Mouse (Mus musculus): ENCODE data around the gene Abcc4. TPM values are rescaled to one million over a fixed set of nuclear protein-coding genes. Genes with fewer than 3 reads are reported as not detected.
A peak's percentile ranks its signal among the peaks of the same experiment; 100 is the strongest.

The Abcc4 gene
- total and polyA plus RNA-seq, 3 experiments = 10.4 to 28.7 (median 26.5) TPM

DNA sequence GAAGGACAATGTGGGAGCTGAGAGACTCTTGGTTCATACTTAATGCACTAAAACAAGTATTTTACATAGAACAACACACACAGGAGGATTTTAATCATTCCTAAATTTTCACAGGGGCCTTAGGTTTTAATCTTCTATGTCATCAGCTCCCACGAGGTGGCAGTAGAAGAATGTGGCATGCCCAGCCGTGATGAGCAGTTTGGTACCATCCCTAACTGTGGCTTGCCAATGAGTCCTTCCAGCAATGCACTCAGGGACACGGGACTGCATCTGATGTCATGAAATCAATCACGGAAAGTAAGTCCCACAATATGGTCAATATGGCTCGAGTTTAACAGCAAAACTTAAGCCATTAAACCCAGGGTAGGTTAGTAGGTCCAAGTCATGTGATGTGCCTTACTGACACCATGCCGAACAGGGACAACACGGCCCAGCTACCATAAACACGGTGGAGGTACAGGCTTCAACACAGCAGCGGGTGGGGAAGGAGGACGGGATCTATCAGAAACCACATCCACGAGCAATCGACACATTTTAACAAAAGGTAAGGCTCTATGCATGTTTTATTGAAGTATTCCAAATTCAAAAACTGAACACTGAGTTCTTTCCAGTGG, 89.2 kb downstream of the Abcc4 start:
- no peak overlapping the region for H3K27ac ChIP-seq (ENCODE audit: insufficient read depth, low read depth)
- H3K4me3 ChIP-seq (replicated peaks in 1 of 3; ENCODE audit: low read depth in 2 of 3, low read length in 2 of 3, poor library complexity in 1 of 3) = no peak overlapping the region
- H3K4me2 ChIP-seq (ENCODE audit: insufficient read depth, low read depth, poor library complexity, severe bottlenecking) = no peak overlapping the region
- no peak overlapping the region for H3K9ac ChIP-seq (ENCODE audit: insufficient read depth, low read depth)
- 0 out of 2 replicates have a peak, but pooled peaks have one; percentile 26 for TF ChIP-seq MEF2A (IDR thresholded peaks at IDR 0.05; ENCODE audit: borderline replicate concordance, low read depth, low read length)
- TF ChIP-seq CTCF (conservative IDR thresholded peaks at IDR 0.05 in 1 of 2, IDR thresholded peaks at IDR 0.05 in 1 of 2; ENCODE audit: low read depth in 2 of 2, low read length in 2 of 2) = peak; percentile 29 to 89; a peak in 3 of 4 replicates
- no peak for TF ChIP-seq USF1 (IDR thresholded peaks at IDR 0.05; ENCODE audit: low read depth, low read length)
- TF ChIP-seq MAX (IDR thresholded peaks at IDR 0.05; ENCODE audit: low read length) = peak; percentile 35; the same call in 1 of the 2 replicates
- TF ChIP-seq RAD21 (IDR thresholded peaks at IDR 0.05; ENCODE audit: low read depth, low read length) = peak; percentile 98
- no peak for TF ChIP-seq GABPA (IDR thresholded peaks at IDR 0.05; ENCODE audit: insufficient replicate concordance, low read depth, low read length)
- TF ChIP-seq SMC3 (IDR thresholded peaks at IDR 0.05; ENCODE audit: low read depth, low read length) = peak; percentile 98
- peak; percentile 90 for TF ChIP-seq ZC3H11A (IDR thresholded peaks at IDR 0.05; ENCODE audit: low read depth, low read length)
- in situ Hi-C loops (cut with MboI; ENCODE audit: low pct_ligation_motif_present, low pct_unique_long_range_greater_than_20kb, low sequenced_read_pairs) = loop anchor here (5.0 kb wide), 1 partner anchor 150 kb away; no protein-coding TSS in a partner anchor
- no peaks in the 10 kb centered on the region for H3K4me1 ChIP-seq (ENCODE audit: control insufficient read depth in 1 of 2, insufficient read depth in 2 of 2)
- dilution Hi-C loops (cut with MboI; ENCODE audit: extremely low pct_ligation_motif_present, extremely low pct_unique_long_range_greater_than_20kb, low sequenced_read_pairs) = no loop called here
- no peaks in the 10 kb centered on the region for H3K27me3 ChIP-seq (replicated peaks)
- peak; percentile 58 for DNase-seq (ENCODE audit: extremely low read depth)
- no peaks in the 10 kb centered on the region for H3K79me2 ChIP-seq (replicated peaks; ENCODE audit: control insufficient read depth, extremely low read depth, insufficient read depth, poor library complexity, severe bottlenecking)
- H3K36me3 ChIP-seq (replicated peaks in 1 of 2; ENCODE audit: control insufficient read depth in 1 of 2, insufficient read depth in 1 of 2, low read length in 1 of 2) = peaks cover 29 to 78% of the 10 kb centered on the region in 2 experiments
- H3K9me3 ChIP-seq (replicated peaks; ENCODE audit: low read length) = no peaks in the 10 kb centered on the region

DNA sequence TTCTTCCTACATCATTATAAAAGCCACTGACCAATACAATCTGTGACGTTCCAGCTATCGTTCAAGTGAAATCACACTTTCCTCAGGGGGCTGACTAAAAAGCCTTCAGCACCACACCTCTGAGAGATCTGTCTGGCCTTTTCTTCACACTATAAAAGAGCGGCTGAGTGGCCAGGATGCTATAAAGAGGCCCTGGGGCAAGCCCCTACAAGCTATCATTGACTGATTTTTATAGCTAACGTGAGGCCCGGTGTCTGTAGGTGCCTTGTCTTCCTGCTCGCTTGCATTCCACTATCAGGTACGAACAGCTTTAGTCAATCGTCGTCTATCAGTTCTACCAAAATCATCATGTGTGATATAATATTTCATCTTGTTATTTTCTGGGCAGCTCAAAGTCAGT, 92.3 kb downstream of the Abcc4 start:
- Histone ChIP-seq H3K4me3 (replicated peaks in 1 of 3; ENCODE audit: low read depth in 2 of 3, low read length in 2 of 3, poor library complexity in 1 of 3) (no peak overlapping the region), H3K27me3 (replicated peaks) (no peaks in the 10 kb centered on the region), H3K27ac (ENCODE audit: insufficient read depth, low read depth) (no peak overlapping the region), H3K4me1 (ENCODE audit: control insufficient read depth in 1 of 2, insufficient read depth in 2 of 2) (no peaks in the 10 kb centered on the region), H3K9me3 (replicated peaks; ENCODE audit: low read length) (no peaks in the 10 kb centered on the region), H3K36me3 (replicated peaks in 1 of 2; ENCODE audit: control insufficient read depth in 1 of 2, insufficient read depth in 1 of 2, low read length in 1 of 2) (peaks cover 43 to 86% of the 10 kb centered on the region in 2 experiments), H3K9ac (ENCODE audit: insufficient read depth, low read depth) (no peak overlapping the region), H3K79me2 (replicated peaks; ENCODE audit: control insufficient read depth, extremely low read depth, insufficient read depth, poor library complexity, severe bottlenecking) (no peaks in the 10 kb centered on the region), H3K4me2 (ENCODE audit: insufficient read depth, low read depth, poor library complexity, severe bottlenecking) (no peak overlapping the region)
- DNase-seq (ENCODE audit: extremely low read depth) = no peak
- no peak for TF ChIP-seq USF1 (IDR thresholded peaks at IDR 0.05; ENCODE audit: low read depth, low read length)
- no peak for TF ChIP-seq E2F4 (IDR thresholded peaks at IDR 0.05; ENCODE audit: insufficient replicate concordance, low read depth, low read length)
- no peak for TF ChIP-seq PAX5 (IDR thresholded peaks at IDR 0.05; ENCODE audit: low read length)
- no peak for TF ChIP-seq TBP (conservative IDR thresholded peaks at IDR 0.05; ENCODE audit: low read depth, low read length)
- TF ChIP-seq RCOR1 (conservative IDR thresholded peaks at IDR 0.05; ENCODE audit: low read depth, low read length) = no peak
- TF ChIP-seq ZC3H11A (IDR thresholded peaks at IDR 0.05; ENCODE audit: low read depth, low read length) = no peak
- no peak for TF ChIP-seq GABPA (IDR thresholded peaks at IDR 0.05; ENCODE audit: insufficient replicate concordance, low read depth, low read length)
- TF ChIP-seq POLR2AphosphoS2 (IDR thresholded peaks at IDR 0.05; ENCODE audit: low read depth, low read length) = no peak
- TF ChIP-seq CHD2 (IDR thresholded peaks at IDR 0.05; ENCODE audit: low read length) = no peak
- in situ Hi-C loops (cut with MboI; ENCODE audit: low pct_ligation_motif_present, low pct_unique_long_range_greater_than_20kb, low sequenced_read_pairs) (no loop called here), dilution Hi-C loops (cut with MboI; ENCODE audit: extremely low pct_ligation_motif_present, extremely low pct_unique_long_range_greater_than_20kb, low sequenced_read_pairs) (no loop called here)
